Mouse (Mus musculus): ENCODE measurements around the gene Rhox7b. TPM values are rescaled to one million over a fixed set of nuclear protein-coding genes. Genes with fewer than 3 reads are reported as not detected.

The Rhox7b gene
- polyA plus RNA-seq, 1 experiment from 2014 or later: not detected

Other genes starting within 250 kb of the Rhox7b start
- not detected in 2 replicates for gene Rhox4g, start 245.9 kb downstream of the Rhox7b start, polyA plus RNA-seq (2014; fragmentation: Nextera tagmentation; extraction: Ambion mirVana)
- gene Rhox3h, start 228.5 kb downstream of the Rhox7b start, polyA plus RNA-seq (2014; fragmentation: Nextera tagmentation; extraction: Ambion mirVana): not detected in 2 replicates
- gene Rhox2h, start 224.0 kb downstream of the Rhox7b start, polyA plus RNA-seq (2014; fragmentation: Nextera tagmentation; extraction: Ambion mirVana): not detected in 2 replicates
- 11.8 and 12.1 TPM in 2 replicates for gene Rhox5, start 92.4 kb downstream of the Rhox7b start, polyA plus RNA-seq (2014; fragmentation: Nextera tagmentation; extraction: Ambion mirVana)
- gene Rhox6, start 70.3 kb downstream of the Rhox7b start, polyA plus RNA-seq (2014; fragmentation: Nextera tagmentation; extraction: Ambion mirVana): not detected in 2 replicates
- not detected in 2 replicates for gene Rhox7a, start 65.5 kb downstream of the Rhox7b start, polyA plus RNA-seq (2014; fragmentation: Nextera tagmentation; extraction: Ambion mirVana)
- not detected in 2 replicates for gene Rhox8, start 18.3 kb downstream of the Rhox7b start, polyA plus RNA-seq (2014; fragmentation: Nextera tagmentation; extraction: Ambion mirVana)
- not detected in 2 replicates for gene Rhox9, start 4.5 kb upstream of the Rhox7b start, polyA plus RNA-seq (2014; fragmentation: Nextera tagmentation; extraction: Ambion mirVana)
- gene Btg1-ps1, start 121.6 kb upstream of the Rhox7b start, polyA plus RNA-seq (2014; fragmentation: Nextera tagmentation; extraction: Ambion mirVana): not detected in 2 replicates
- not detected in 2 replicates for gene Btg1-ps2, start 145.9 kb upstream of the Rhox7b start, polyA plus RNA-seq (2014; fragmentation: Nextera tagmentation; extraction: Ambion mirVana)
- not detected in 2 replicates for gene Rhox10, start 169.2 kb upstream of the Rhox7b start, polyA plus RNA-seq (2014; fragmentation: Nextera tagmentation; extraction: Ambion mirVana)
- not detected in 2 replicates for gene Rhox11, start 187.9 kb upstream of the Rhox7b start, polyA plus RNA-seq (2014; fragmentation: Nextera tagmentation; extraction: Ambion mirVana)
- not detected in 2 replicates for gene Rhox12, start 213.7 kb upstream of the Rhox7b start, polyA plus RNA-seq (2014; fragmentation: Nextera tagmentation; extraction: Ambion mirVana)
- not detected in 2 replicates for gene Rhox13, start 224.0 kb upstream of the Rhox7b start, polyA plus RNA-seq (2014; fragmentation: Nextera tagmentation; extraction: Ambion mirVana)